Mouse (Mus musculus) stomach, postnatal 0 days (tissue): ENCODE results near the gene Bcar3. TPM values are rescaled to one million over a fixed set of nuclear protein-coding genes. Genes with fewer than 3 reads are reported as not detected.

Experiments
- ATAC-seq: fragments of 200-750 bp; cut with Nextera tagmentation; 2 replicates; pipeline ENCODE4 v1.8.0; 2017; ENCODE audit not compliant: low FRiP score, low TSS enrichment
- DNase-seq: peaks from one replicate; pipeline ENCODE4 v3.0.0-alpha.2; 2016; ENCODE audit warnings: low spot score
- H3K27ac ChIP-seq: fragments of 300-500 bp; sonication (generic); replicated peaks from 2 replicates; pipeline ENCODE4 v1.5.1; 2014; ENCODE audit warnings: mild to moderate bottlenecking, control low read depth
- H3K27me3 ChIP-seq: fragments of 300-500 bp; sonication (generic); 2 replicates; pipeline ENCODE4 v1.6.1; 2014; ENCODE audit warnings: low read length; ENCODE audit not compliant: control insufficient read depth, insufficient read depth
- H3K36me3 ChIP-seq: fragments of 300-500 bp; sonication (generic); 2 replicates; pipeline ENCODE4 v1.6.1; 2014; ENCODE audit warnings: low read length, mixed read lengths; ENCODE audit not compliant: control insufficient read depth, insufficient read depth
- H3K4me1 ChIP-seq: fragments of 300-500 bp; sonication (generic); replicated peaks from 2 replicates; pipeline ENCODE4 v1.6.1; 2014; ENCODE audit warnings: antibody characterized with exemption; ENCODE audit not compliant: control insufficient read depth, insufficient read depth
- H3K4me2 ChIP-seq: fragments of 300-500 bp; sonication (generic); replicated peaks from 2 replicates; pipeline ENCODE4 v1.6.1; 2014; ENCODE audit warnings: low read depth, mild to moderate bottlenecking, control low read depth, moderate library complexity
- H3K4me3 ChIP-seq: fragments of 300-500 bp; sonication (generic); 2 replicates; pipeline ENCODE4 v1.5.1; 2014; ENCODE audit warnings: low read depth, low read length, control low read depth
- H3K9ac ChIP-seq: fragments of 300-500 bp; sonication (generic); 2 replicates; pipeline ENCODE4 v1.6.1; 2014; ENCODE audit warnings: mild to moderate bottlenecking, low read length, control low read depth, mixed read lengths
- H3K9me3 ChIP-seq: fragments of 300-500 bp; sonication (generic); 2 replicates; pipeline ENCODE4 v1.6.1; 2016; ENCODE audit warnings: low read length; ENCODE audit not compliant: control insufficient read depth
- CTCF ChIP-seq: IDR thresholded peaks from 2 replicates; pipeline ENCODE4 v1.5.1; 2016; ENCODE audit warnings: antibody characterized with exemption, low read depth, mild to moderate bottlenecking, moderate library complexity
- EP300 ChIP-seq: optimal IDR thresholded peaks from 2 replicates; pipeline ENCODE3; 2016; ENCODE audit warnings: antibody characterized with exemption
- WGBS: fragments of 180-500 bp; shearing (Covaris S2); extraction: QIAGEN DNeasy Blood & Tissue Kit; methylation state at CpG from one replicate; pipeline ENCODE4 v1.1.7; 2014; 5-methylcytosine and 5-hydroxymethylcytosine counted together
- polyA plus RNA-seq: library from polyadenylated mRNA; unstranded; fragments of >200 nt; fragmentation: Nextera tagmentation; extraction: Ambion mirVana; gene quantifications from 2 replicates; pipeline ENCODE4 v1.2.1, GENCODE M21; 2015

Bcar3 gene
- polyA plus RNA-seq, 1 experiment from 2014 or later = 12.6 TPM

DNA sequence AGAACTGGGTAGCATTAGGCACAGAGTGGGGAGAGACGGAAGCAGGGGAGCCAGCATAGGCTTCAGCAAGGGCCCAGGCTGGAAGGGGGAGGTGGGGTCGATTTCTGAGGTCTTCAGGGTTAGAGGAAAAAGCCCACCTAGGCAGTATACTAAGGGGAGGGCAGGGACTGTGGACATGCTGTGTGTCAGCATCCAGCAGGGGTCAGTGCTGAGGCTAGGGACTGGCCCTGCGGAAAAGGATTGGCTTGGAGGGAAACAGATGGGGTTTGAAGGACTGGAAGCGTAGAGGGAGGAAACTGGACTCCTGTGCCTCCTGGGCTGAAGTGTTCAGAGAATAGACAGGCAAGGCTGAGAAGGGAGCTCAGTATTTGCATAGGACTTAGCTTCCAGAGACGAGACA lies 215.1 kb downstream of the Bcar3 start:
- Histone ChIP-seq H3K36me3 (no peaks in the 10 kb centered on the region), H3K4me1 (0 out of 2 replicates have a peak, but pooled peaks cover 2% of the 10 kb centered on the region), H3K4me3 (no peak overlapping the region), H3K9me3 (no peaks in the 10 kb centered on the region), H3K27me3 (no peaks in the 10 kb centered on the region), H3K27ac (peak overlapping the region; percentile 94), H3K4me2 (no peak overlapping the region), H3K9ac (no peak overlapping the region)
- no peak for TF ChIP-seq EP300
- peak; percentile 95 for TF ChIP-seq CTCF
- 43% methylated on average over 5 of the region's 5 CpGs for WGBS
- DNase-seq (peak; percentile 82), ATAC-seq (peak; percentile 43)

DNA sequence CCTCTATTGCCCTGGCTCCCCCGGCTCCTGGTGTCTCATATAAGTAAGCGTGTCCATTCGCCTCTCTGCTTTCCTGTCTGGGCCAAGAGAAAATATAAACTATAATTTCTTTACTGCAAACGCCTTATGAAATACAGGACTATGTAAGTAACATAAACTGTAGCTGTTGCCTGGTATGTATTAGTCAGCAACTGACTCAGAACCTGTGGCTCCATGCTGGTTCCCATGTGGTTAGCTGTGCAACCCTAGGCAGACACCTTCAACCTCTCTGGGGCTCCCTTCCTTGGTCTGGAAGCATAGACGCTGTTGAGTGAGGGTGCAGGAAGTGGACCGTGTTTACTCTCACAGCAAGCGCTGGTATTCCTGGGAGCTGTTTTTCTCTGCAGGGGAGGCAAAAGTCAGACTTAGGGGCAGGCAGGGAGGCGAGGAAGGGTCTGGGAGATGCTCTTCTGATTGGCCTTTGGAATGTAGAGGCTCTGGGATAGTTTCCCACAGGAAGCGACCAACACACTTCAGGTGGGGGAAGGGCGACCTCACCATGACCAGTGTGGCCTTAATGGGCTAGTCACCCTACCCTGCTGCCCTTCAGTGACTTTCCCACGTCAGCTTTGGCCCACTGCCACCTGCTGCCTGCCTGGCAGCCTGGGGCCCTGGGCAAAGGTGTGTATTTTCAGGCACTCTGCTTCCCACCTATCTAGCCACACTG lies 215.8 kb downstream of the Bcar3 start:
- H3K27me3 ChIP-seq = no peaks in the 10 kb centered on the region
- peak; percentile 93 for DNase-seq

DNA sequence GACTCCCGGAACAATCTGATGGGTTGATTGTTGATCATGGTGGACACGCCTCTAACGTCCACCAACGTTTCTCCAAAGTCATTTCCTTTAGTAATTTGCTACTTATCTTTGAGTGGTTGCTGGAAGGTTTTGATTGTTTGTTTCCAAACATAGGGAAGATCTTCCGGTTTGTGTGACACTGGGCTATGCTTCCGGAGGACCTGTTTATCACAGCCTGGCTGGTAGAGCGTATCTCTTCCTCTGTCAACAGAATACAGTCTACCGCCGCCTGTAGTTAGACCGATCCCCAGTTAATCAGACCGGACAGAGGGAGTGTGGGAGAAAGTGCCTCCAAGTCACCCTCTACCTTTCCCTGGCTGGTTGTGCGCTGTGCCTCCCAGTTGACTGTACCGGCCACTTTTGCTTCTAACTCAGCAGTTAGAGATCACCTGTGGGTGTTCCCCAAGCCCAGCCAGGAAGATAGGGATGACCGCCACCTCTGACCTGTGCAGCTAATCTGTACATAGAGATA lies 216.4 kb downstream of the Bcar3 start:
- Histone ChIP-seq H3K4me3 (no peak overlapping the region), H3K9ac (no peak overlapping the region), H3K36me3 (no peaks in the 10 kb centered on the region), H3K27ac (peak overlapping the region; percentile 94), H3K4me2 (0 out of 2 replicates have a peak overlapping the region, but pooled peaks have one; percentile 14), H3K27me3 (no peaks in the 10 kb centered on the region), H3K4me1 (0 out of 2 replicates have a peak, but pooled peaks cover 2% of the 10 kb centered on the region), H3K9me3 (no peaks in the 10 kb centered on the region)
- DNase-seq (peak; percentile 57), ATAC-seq (peak; percentile 19)
- WGBS = 67% methylated on average over 14 of the region's 14 CpGs
- TF ChIP-seq CTCF (no peak), EP300 (no peak)

More for the DNA sequence above, 215.8 kb downstream of the Bcar3 start:
- ATAC-seq = peak; percentile 65
- no peak overlapping the region for H3K9ac ChIP-seq
- no peak overlapping the region for H3K4me2 ChIP-seq
- no peak for TF ChIP-seq CTCF
- TF ChIP-seq EP300 = no peak
- H3K27ac ChIP-seq = peak overlapping the region; percentile 94
- no peak overlapping the region for H3K4me3 ChIP-seq
- no peaks in the 10 kb centered on the region for H3K9me3 ChIP-seq
- no peaks in the 10 kb centered on the region for H3K36me3 ChIP-seq
- 0 out of 2 replicates have a peak, but pooled peaks cover 2% of the 10 kb centered on the region for H3K4me1 ChIP-seq
- 44% methylated on average over 11 of the region's 11 CpGs for WGBS

DNA sequence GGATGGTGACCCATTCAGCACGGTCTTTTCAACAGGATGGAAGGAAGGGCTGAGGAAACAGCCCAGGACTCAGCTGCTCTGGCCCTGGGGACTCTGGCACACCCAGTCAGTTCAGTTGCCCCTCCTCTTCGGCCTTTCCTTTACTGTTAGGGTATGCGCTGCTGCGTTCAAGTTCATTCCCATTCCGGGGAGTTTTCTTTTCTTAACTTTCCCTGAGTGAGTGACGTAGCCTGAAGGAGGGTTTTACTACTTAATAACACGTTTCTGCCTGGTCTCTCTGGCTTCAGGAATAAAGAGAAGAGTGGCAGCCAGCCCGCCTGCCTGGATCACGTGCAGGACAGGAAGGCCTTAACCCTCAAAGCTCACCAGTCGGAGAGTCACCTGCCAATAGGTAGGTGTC lies 217.0 kb downstream of the Bcar3 start:
- peak overlapping the region; percentile 94 for H3K27ac ChIP-seq
- ATAC-seq = no peak

DNA sequence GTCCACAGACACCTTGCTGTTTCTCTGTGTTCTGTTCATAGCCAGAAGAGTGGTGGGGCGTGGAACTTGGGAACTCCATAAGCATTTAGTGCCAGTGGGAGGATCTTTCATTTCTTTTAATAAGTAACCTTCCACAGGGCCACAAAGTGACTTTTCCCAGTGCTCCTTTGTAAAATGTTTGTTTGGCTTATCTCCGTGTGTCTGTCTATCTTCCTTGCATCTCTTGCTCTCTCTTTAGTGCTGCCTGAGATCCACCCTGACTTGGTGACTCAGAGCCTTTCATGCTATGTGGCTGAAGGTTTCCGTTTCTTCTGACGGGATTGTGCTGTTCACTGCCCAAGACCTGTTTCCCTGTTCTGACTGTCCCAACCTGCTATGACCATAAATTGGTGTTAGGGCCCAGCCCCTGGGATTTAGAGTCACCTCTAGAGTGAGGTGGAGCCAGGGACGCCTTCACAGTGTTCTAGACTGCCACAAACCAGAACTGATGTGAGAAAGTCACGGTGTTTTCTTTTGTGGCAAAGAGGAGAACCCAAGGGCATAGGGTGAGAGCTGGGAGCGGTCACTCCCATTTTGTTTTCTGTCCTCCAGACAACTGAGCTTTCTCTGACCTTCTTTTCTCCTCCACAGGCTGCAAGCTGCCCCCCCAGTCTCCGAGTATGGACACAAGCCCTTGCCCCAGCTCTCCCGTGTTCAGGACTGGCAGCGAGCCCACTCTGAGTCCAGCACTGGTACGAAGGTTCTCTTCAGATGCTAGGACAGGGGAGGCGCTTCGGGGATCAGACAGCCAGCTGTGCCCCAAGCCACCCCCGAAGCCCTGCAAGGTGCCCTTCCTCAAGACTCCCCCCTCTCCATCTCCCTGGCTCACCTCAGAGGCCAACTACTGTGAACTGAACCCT lies 218.0 kb downstream of the Bcar3 start:
- peak overlapping the region; percentile 50 for H3K9ac ChIP-seq
- DNase-seq (peak; percentile 57), ATAC-seq (peak; percentile 58)
- WGBS = 66% methylated on average over 14 of the region's 14 CpGs
- TF ChIP-seq CTCF (no peak), EP300 (no peak)
- H3K4me3 ChIP-seq = no peak overlapping the region
- no peaks in the 10 kb centered on the region for H3K36me3 ChIP-seq
- 0 out of 2 replicates have a peak, but pooled peaks cover 2% of the 10 kb centered on the region for H3K4me1 ChIP-seq
- peak overlapping the region; percentile 40 for H3K4me2 ChIP-seq
- no peaks in the 10 kb centered on the region for H3K27me3 ChIP-seq
- H3K9me3 ChIP-seq = no peaks in the 10 kb centered on the region
- peak overlapping the region; percentile 94 for H3K27ac ChIP-seq

More for the DNA sequence above, 217.0 kb downstream of the Bcar3 start:
- WGBS = 57% methylated on average over 10 of the region's 10 CpGs
- H3K27me3 ChIP-seq = no peaks in the 10 kb centered on the region
- no peak overlapping the region for H3K9ac ChIP-seq
- H3K4me3 ChIP-seq = no peak overlapping the region
- no peaks in the 10 kb centered on the region for H3K36me3 ChIP-seq
- H3K4me2 ChIP-seq = 0 out of 2 replicates have a peak overlapping the region, but pooled peaks have one; percentile 1
- 0 out of 2 replicates have a peak, but pooled peaks cover 2% of the 10 kb centered on the region for H3K4me1 ChIP-seq
- TF ChIP-seq EP300 (no peak), CTCF (no peak)
- H3K9me3 ChIP-seq = no peaks in the 10 kb centered on the region
- peak; percentile 43 for DNase-seq
